Mouse (Mus musculus): ENCODE measurements at regions not wholly inside any gene's neighbourhood (a gene's known extent, or its start where the extent isn't known, plus 50 kb on each side); places are given as distances from the start of the nearest gene placed in this dataset.
A peak's percentile ranks its signal among the peaks of the same experiment; 100 is the strongest.

DNA sequence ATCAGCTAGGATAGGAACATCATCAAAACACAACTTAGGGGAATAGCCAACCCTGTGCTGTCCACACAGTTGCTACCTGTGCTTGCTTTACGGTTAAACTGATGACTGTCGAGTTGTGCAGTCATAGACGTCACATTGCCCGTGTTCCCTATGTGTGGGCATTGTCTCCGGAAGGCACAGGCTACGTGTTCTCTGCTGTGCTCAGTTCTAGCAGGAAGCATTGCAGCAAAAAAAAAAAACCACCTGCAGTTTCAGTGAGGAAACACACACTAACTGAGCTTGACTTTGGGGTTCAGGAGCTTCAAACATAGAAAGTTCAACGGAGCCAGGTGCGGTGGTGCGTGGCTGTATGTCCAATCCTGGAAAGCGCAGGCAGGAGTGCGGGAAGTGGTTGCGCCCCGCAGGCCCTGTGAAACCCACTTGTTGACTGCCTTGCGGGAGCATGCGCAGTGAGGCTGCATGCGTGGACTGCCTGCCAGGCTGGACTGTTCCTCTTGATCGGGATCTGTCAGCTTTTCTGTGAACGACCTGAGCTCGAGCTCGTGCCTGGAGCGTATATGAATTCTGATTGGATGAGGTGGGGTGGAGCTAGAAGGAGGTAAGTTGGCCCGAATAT, 190.2 kb upstream of the Krr1 start:
- TF ChIP-seq UBTF (IDR thresholded peaks at IDR 0.05; ENCODE audit: low read depth, low read length) (no peak), ZNF384 (IDR thresholded peaks at IDR 0.05; ENCODE audit: low read depth, low read length) (peak; percentile 56), MAZ (IDR thresholded peaks at IDR 0.05; ENCODE audit: low read depth, low read length) (no peak), MXI1 (IDR thresholded peaks at IDR 0.05; ENCODE audit: low read depth, low read length) (no peak), CTCF (conservative IDR thresholded peaks at IDR 0.05 in 1 of 2, IDR thresholded peaks at IDR 0.05 in 1 of 2; ENCODE audit: low read depth in 2 of 2, low read length in 2 of 2) (no peak), MAX (IDR thresholded peaks at IDR 0.05; ENCODE audit: low read length) (no peak), ELF1 (IDR thresholded peaks at IDR 0.05; ENCODE audit: low read depth, low read length) (no peak), POLR2A (IDR thresholded peaks at IDR 0.05; ENCODE audit: low read depth, low read length) (no peak), E2F4 (IDR thresholded peaks at IDR 0.05; ENCODE audit: insufficient replicate concordance, low read depth, low read length) (no peak), ZKSCAN1 (IDR thresholded peaks at IDR 0.05; ENCODE audit: borderline replicate concordance, low read depth, low read length) (no peak), CHD1 (IDR thresholded peaks at IDR 0.05; ENCODE audit: low read depth, low read length) (no peak), MYC (IDR thresholded peaks at IDR 0.05; ENCODE audit: low read depth, low read length) (no peak), ETS1 (conservative IDR thresholded peaks at IDR 0.05; ENCODE audit: low read depth, low read length) (no peak), MEF2A (IDR thresholded peaks at IDR 0.05; ENCODE audit: borderline replicate concordance, low read depth, low read length) (no peak)
